Mouse (Mus musculus) brain, embryonic 14.5 days (tissue): ENCODE measurements at regions not wholly inside any gene's neighbourhood (a gene's known extent, or its start where the extent isn't known, plus 50 kb on each side); places are given as distances from the start of the nearest gene placed in this dataset.
A peak's percentile ranks its signal among the peaks of the same experiment; 100 is the strongest.

ENCODE experiments used
- DNase-seq: peaks from one replicate; pipeline ENCODE4 v3.0.0-alpha.2; 2011; ENCODE audit warnings: low read depth
- CTCF ChIP-seq: fragments of 200-500 bp; IDR thresholded peaks from 2 replicates; pipeline ENCODE4 v1.5.1; 2012; ENCODE audit warnings: inconsistent platforms, mild to moderate bottlenecking, moderate library complexity, borderline replicate concordance; ENCODE audit not compliant: insufficient read depth, insufficient read length; ENCODE audit errors: extremely low read depth
- POLR2A ChIP-seq: fragments of 200-500 bp; IDR thresholded peaks from 2 replicates; pipeline ENCODE4 v1.6.1; 2012; ENCODE audit warnings: mild to moderate bottlenecking, inconsistent platforms, borderline replicate concordance; ENCODE audit not compliant: poor library complexity, insufficient read depth, insufficient read length, severe bottlenecking; ENCODE audit errors: extremely low read depth

- DNase-seq: no peak
- TF ChIP-seq CTCF: no peak
- TF ChIP-seq POLR2A: no peak
Measured at GRCm38 (mm10) chr8:26437571-26437970, 318.2 kb downstream of the Gm45692 start.

GRCm38 (mm10) chr8:26438246-26438862 is 319.0 kb downstream of the Gm45692 start:
- no peak for DNase-seq
- TF ChIP-seq POLR2A (no peak), CTCF (no peak)

GRCm38 (mm10) chr8:26438877-26439276 is 319.5 kb downstream of the Gm45692 start:
- TF ChIP-seq POLR2A (no peak), CTCF (no peak)
- peak; percentile 35 for DNase-seq

GRCm38 (mm10) chr8:26441268-26442030 is 322.1 kb downstream of the Gm45692 start:
- peak; percentile 57 for DNase-seq
- TF ChIP-seq CTCF (no peak), POLR2A (no peak)

- TF ChIP-seq POLR2A (no peak), CTCF (peak; percentile 72; the same call in 1 of the 2 replicates)
- peak; percentile 64 for DNase-seq
Measured at GRCm38 (mm10) chr8:26443041-26443440, 323.7 kb downstream of the Gm45692 start.

- no peak for DNase-seq
- TF ChIP-seq CTCF: no peak
- no peak for TF ChIP-seq POLR2A
Measured at GRCm38 (mm10) chr8:26443735-26444134, 324.4 kb downstream of the Gm45692 start.

GRCm38 (mm10) chr8:26445991-26446390 is 326.7 kb downstream of the Gm45692 start:
- no peak for DNase-seq
- TF ChIP-seq POLR2A (no peak), CTCF (no peak)

- DNase-seq: no peak
- no peak for TF ChIP-seq POLR2A
Measured at GRCm38 (mm10) chr8:26447886-26448640, 328.7 kb downstream of the Gm45692 start.

GRCm38 (mm10) chr8:26449291-26449690 is 330.0 kb downstream of the Gm45692 start:
- TF ChIP-seq POLR2A: no peak
- TF ChIP-seq CTCF: no peak
- DNase-seq: no peak

GRCm38 (mm10) chr8:26450543-26450942 is 331.2 kb downstream of the Gm45692 start:
- DNase-seq: no peak
- TF ChIP-seq POLR2A (no peak), CTCF (no peak)

- DNase-seq: no peak
- no peak for TF ChIP-seq POLR2A
- TF ChIP-seq CTCF: no peak
Measured at GRCm38 (mm10) chr8:26452976-26453573, 333.7 kb downstream of the Gm45692 start.
